In the genomic region with DNA sequence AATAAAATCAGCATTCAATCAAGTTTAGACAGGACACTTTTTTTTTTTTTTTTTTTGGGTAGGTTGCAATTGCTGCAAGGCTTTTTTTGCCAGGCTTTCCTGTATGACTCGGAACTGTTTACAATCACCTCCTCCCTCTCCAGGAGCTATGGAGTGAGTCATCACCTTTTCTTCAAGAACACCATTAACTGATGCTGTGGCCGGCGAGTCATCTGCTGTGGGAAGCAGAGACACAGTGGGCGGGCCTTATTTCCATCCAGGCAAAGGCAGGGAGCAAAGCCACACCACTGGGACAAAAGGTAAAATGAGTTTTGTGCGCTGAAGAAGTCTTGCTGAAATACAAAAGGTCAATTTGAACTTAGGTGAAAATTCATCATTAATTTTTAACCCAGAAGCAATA, we compare ENCODE assay signal across 16 mouse cellular contexts. TPM values are rescaled to one million over a fixed set of nuclear protein-coding genes. Genes with fewer than 3 reads are reported as not detected.
DNase-seq lines count a peak whose midpoint lies in the region; ATAC-seq lines count a peak whose summit lies in the region.
"Had no signal": no experiment of that assay in that cellular context is flagged by ENCODE, and none has a peak within 500 bp of the region (broad histone marks: within the 10 kb centered on the region; RNA-seq: fewer than 3 reads in every experiment).

No protein-coding gene starts in this region.

- H3K9me3 ChIP-seq in intestine, embryonic 14.5 days (ENCODE audit: control insufficient read depth, low read length): no peaks in the 10 kb centered on the region
- H3K9me3 ChIP-seq: hindbrain, embryonic 10.5 days; limb, embryonic 13.5 days; liver, embryonic 15.5 days; neural tube, embryonic 13.5 days had no signal

- H3K27ac ChIP-seq in intestine, embryonic 14.5 days (ENCODE audit: low read depth): no peak overlapping the region
- H3K27ac ChIP-seq: hindbrain, embryonic 10.5 days; limb, embryonic 13.5 days; liver, embryonic 15.5 days; neural tube, embryonic 13.5 days had no signal

- H3K9ac ChIP-seq in intestine, embryonic 14.5 days (ENCODE audit: low read length): no peak overlapping the region
- H3K9ac ChIP-seq: limb, embryonic 13.5 days; liver, embryonic 15.5 days; neural tube, embryonic 13.5 days had no signal

- H3K4me3 ChIP-seq in intestine, embryonic 14.5 days (ENCODE audit: low read depth, low read length): no peak overlapping the region
- H3K4me3 ChIP-seq: hindbrain, embryonic 10.5 days; limb, embryonic 13.5 days; liver, embryonic 15.5 days; neural tube, embryonic 13.5 days had no signal

- H3K4me2 ChIP-seq in intestine, embryonic 14.5 days (ENCODE audit: low read length): no peak overlapping the region
- H3K4me2 ChIP-seq: limb, embryonic 13.5 days; liver, embryonic 15.5 days; neural tube, embryonic 13.5 days had no signal

- no peaks in the 10 kb centered on the region for H3K4me1 ChIP-seq in intestine, embryonic 14.5 days (replicated peaks; ENCODE audit: control insufficient read depth, insufficient read depth, low read length)
- H3K4me1 ChIP-seq: hindbrain, embryonic 10.5 days; limb, embryonic 13.5 days; liver, embryonic 15.5 days; neural tube, embryonic 13.5 days had no signal

- no peaks in the 10 kb centered on the region for H3K27me3 ChIP-seq in intestine, embryonic 14.5 days (replicated peaks; ENCODE audit: control insufficient read depth, insufficient read depth, low read length)
- H3K27me3 ChIP-seq: limb, embryonic 13.5 days; liver, embryonic 15.5 days; neural tube, embryonic 13.5 days had no signal

- WGBS in intestine, embryonic 14.5 days: 35% methylated on average over 5 of the region's 5 CpGs

- ATAC-seq in intestine, embryonic 14.5 days (replicated peaks; ENCODE audit: low FRiP score, low TSS enrichment, low read depth): 0 out of 2 replicates have a peak, but pooled peaks have one; percentile 36
- no peak for ATAC-seq in CD4-positive, CD25-positive, alpha-beta regulatory T cell, adult 4 months
- ATAC-seq: inflammation-experienced regulatory T-cells, adult 6 months had no signal

- DNase-seq in adrenal gland, adult 2 months: peak; percentile 20
- no peak for DNase-seq in adrenal gland, postnatal 10 days
- DNase-seq in right cerebral cortex, adult 2 months (ENCODE audit: low spot score in 2 of 2): peak; percentile 67 to 69
- DNase-seq in right cerebral cortex, postnatal 10 days (ENCODE audit: low spot score in 2 of 2): no peak
- peak; percentile 57 for DNase-seq in intestine, embryonic 14.5 days (ENCODE audit: low spot score)
- peak; percentile 41 for DNase-seq in yolk sac, embryonic 10.5 days (ENCODE audit: low spot score)
- DNase-seq in kidney, adult 8-10 months: no peak
- DNase-seq: cerebellum, postnatal 25 days; kidney, postnatal 4 days; lung, postnatal 14 days had no signal

- H3K36me3 ChIP-seq in intestine, embryonic 14.5 days (ENCODE audit: control insufficient read depth, insufficient read depth, low read length): no peaks in the 10 kb centered on the region
- H3K36me3 ChIP-seq: hindbrain, embryonic 10.5 days; limb, embryonic 13.5 days; liver, embryonic 15.5 days; neural tube, embryonic 13.5 days had no signal

RNA-seq across cellular contexts. Expression of a gene that starts 24.7 kb away (rescaled TPM):
- 10 to 100 TPM; 29.5 to 31.9 TPM for total RNA-seq in adrenal gland, adult 2 months (2021)
- 9.0 and 14.0 TPM in 2 replicates for polyA plus RNA-seq in adrenal gland, adult 2 months (2012; rRNA removed)
- total RNA-seq in adrenal gland, postnatal 10 days (2021): 10 to 100 TPM; 25.5 to 29.0 TPM
- 7.4 and 7.6 TPM in 2 replicates for polyA plus RNA-seq in intestine, embryonic 14.5 days (2014; fragmentation: Nextera tagmentation; extraction: Ambion mirVana)
- polyA plus RNA-seq in CD4-positive, CD25-positive, alpha-beta regulatory T cell, adult 4 months (2017; shearing (Covaris generic)): 1 to 10 TPM; 4.5 to 6.2 TPM

RNA-seq across cellular contexts. Expression of a gene that starts 51.8 kb away (rescaled TPM):
- total RNA-seq in adrenal gland, adult 2 months (2021): 10 to 100 TPM; 42.6 to 60.3 TPM
- polyA plus RNA-seq in adrenal gland, adult 2 months (2012; rRNA removed): 13.5 and 16.2 TPM in 2 replicates
- total RNA-seq in adrenal gland, postnatal 10 days (2021): 10 to 100 TPM; 38.5 to 50.5 TPM
- polyA plus RNA-seq in intestine, embryonic 14.5 days (2014; fragmentation: Nextera tagmentation; extraction: Ambion mirVana): 31.8 and 34.4 TPM in 2 replicates
- 10 to 100 TPM; 17.1 to 26.8 TPM for polyA plus RNA-seq in CD4-positive, CD25-positive, alpha-beta regulatory T cell, adult 4 months (2017; shearing (Covaris generic))

Comparison
In these comparisons a context has a peak if more than half of its experiments do, and no peak if none do; other contexts are left out.
1. DNase-seq: peak in adrenal gland, adult 2 months (single experiment), right cerebral cortex, adult 2 months (2 of 2), intestine, embryonic 14.5 days (single experiment) and yolk sac, embryonic 10.5 days (single experiment); none in adrenal gland, postnatal 10 days (single experiment), right cerebral cortex, postnatal 10 days (0 of 2) and kidney, adult 8-10 months (0 of 2).